Mouse (Mus musculus) heart, adult 9 months (tissue): ENCODE data around the gene Col4a6.

Experiments
- DNase-seq, 2 experiments: peaks; one replicate each; pipeline ENCODE4 v3.0.0; 2022; ENCODE audit warnings: low spot score in 2 of 2

Gene Col4a6

GRCm38 (mm10) chrX:141473470-141474302, at the start of gene Col4a6:
TSS of gene Col4a6 (minus strand) at chrX:141474076.
- peak in 1 of 2 experiments; percentile 15 for DNase-seq

- no peak for DNase-seq
Observed at GRCm38 (mm10) chrX:141503125-141503524, 29.2 kb upstream of the Col4a6 start.

- DNase-seq: no peak
Observed at GRCm38 (mm10) chrX:141494545-141494944, 20.7 kb upstream of the Col4a6 start.

- DNase-seq: peak in 1 of 2 experiments; percentile 1
Observed at GRCm38 (mm10) chrX:141475566-141476327, 1.9 kb upstream of the Col4a6 start.

- peak; percentile 44 to 67 for DNase-seq
Observed at GRCm38 (mm10) chrX:141475110-141475509, 1.2 kb upstream of the Col4a6 start, which contains the start of gene Col4a5. TSS of gene Col4a5 (plus strand) at chrX:141475385.

GRCm38 (mm10) chrX:141447936-141448335, 25.9 kb downstream of the Col4a6 start:
- DNase-seq: no peak

- DNase-seq: no peak
Observed at GRCm38 (mm10) chrX:141439423-141439822, 34.5 kb downstream of the Col4a6 start.

- DNase-seq: no peak
Observed at GRCm38 (mm10) chrX:141436780-141437179, 37.1 kb downstream of the Col4a6 start.

GRCm38 (mm10) chrX:141415318-141415717, 58.6 kb downstream of the Col4a6 start:
- DNase-seq: peak in 1 of 2 experiments; percentile 1

GRCm38 (mm10) chrX:141396243-141396642, 77.6 kb downstream of the Col4a6 start:
- no peak for DNase-seq

- no peak for DNase-seq
Observed at GRCm38 (mm10) chrX:141385399-141386105, 88.3 kb downstream of the Col4a6 start.

GRCm38 (mm10) chrX:141384632-141385031, 89.2 kb downstream of the Col4a6 start:
- no peak for DNase-seq

- DNase-seq: peak in 1 of 2 experiments; percentile 13
Observed at GRCm38 (mm10) chrX:141370276-141370675, 103.6 kb downstream of the Col4a6 start.

- DNase-seq: peak; percentile 34 to 51
Observed at GRCm38 (mm10) chrX:141363331-141363730, 110.5 kb downstream of the Col4a6 start.

- DNase-seq: no peak
Observed at GRCm38 (mm10) chrX:141341417-141341816, 132.5 kb downstream of the Col4a6 start.

- no peak for DNase-seq
Observed at GRCm38 (mm10) chrX:141328044-141328443, 145.8 kb downstream of the Col4a6 start.

- DNase-seq: peak; percentile 28 to 37
Observed at GRCm38 (mm10) chrX:141324201-141324600, 149.7 kb downstream of the Col4a6 start.

- no peak for DNase-seq
Observed at GRCm38 (mm10) chrX:141316217-141316616, 157.7 kb downstream of the Col4a6 start.

GRCm38 (mm10) chrX:141315795-141316194, 158.1 kb downstream of the Col4a6 start:
- DNase-seq: no peak

- no peak for DNase-seq
Observed at GRCm38 (mm10) chrX:141292702-141293462, 181.0 kb downstream of the Col4a6 start.

GRCm38 (mm10) chrX:141276397-141276796, 197.5 kb downstream of the Col4a6 start:
- DNase-seq: no peak
